Mouse (Mus musculus) forebrain, embryonic 16.5 days (tissue): ENCODE data around the gene Fam19a3. TPM values are rescaled to one million over a fixed set of nuclear protein-coding genes. Genes with fewer than 3 reads are reported as not detected.
A peak's percentile ranks its signal among the peaks of the same experiment; 100 is the strongest.

Source experiments
- ATAC-seq: fragments of 200-750 bp; cut with Nextera tagmentation; 2 replicates; pipeline ENCODE4 v1.8.0; 2017; ENCODE audit warnings: mild to moderate bottlenecking, moderate library complexity
- H3K27ac ChIP-seq: fragments of 300-500 bp; sonication (generic); 2 replicates; pipeline ENCODE4 v1.5.1; 2014; ENCODE audit warnings: low read length, control low read depth
- H3K27me3 ChIP-seq: fragments of 300-500 bp; sonication (generic); replicated peaks from 2 replicates; pipeline ENCODE4 v1.6.1; 2014; ENCODE audit warnings: low read length; ENCODE audit not compliant: control insufficient read depth, insufficient read depth
- H3K36me3 ChIP-seq: fragments of 300-500 bp; sonication (generic); 2 replicates; pipeline ENCODE4 v1.6.1; 2014; ENCODE audit not compliant: control insufficient read depth, insufficient read depth
- H3K4me1 ChIP-seq: fragments of 300-500 bp; sonication (generic); replicated peaks from 2 replicates; pipeline ENCODE4 v1.6.1; 2014; ENCODE audit warnings: low read length; ENCODE audit not compliant: control insufficient read depth, insufficient read depth
- H3K4me2 ChIP-seq: fragments of 300-500 bp; sonication (generic); 2 replicates; pipeline ENCODE4 v1.6.1; 2014; ENCODE audit warnings: mild to moderate bottlenecking, low read length, control low read depth
- H3K4me3 ChIP-seq: fragments of 300-500 bp; sonication (generic); replicated peaks from 2 replicates; pipeline ENCODE4 v1.5.1; 2014; ENCODE audit warnings: mild to moderate bottlenecking, low read length, control low read depth
- H3K9ac ChIP-seq: fragments of 300-500 bp; sonication (generic); replicated peaks from 2 replicates; pipeline ENCODE4 v1.6.1; 2014; ENCODE audit warnings: low read depth, low read length, control low read depth
- H3K9me3 ChIP-seq: fragments of 300-500 bp; sonication (generic); 2 replicates; pipeline ENCODE4 v1.6.1; 2016; ENCODE audit warnings: low read length; ENCODE audit not compliant: control insufficient read depth
- WGBS: fragments of 180-500 bp; shearing (Covaris S2); extraction: QIAGEN DNeasy Blood & Tissue Kit; methylation state at CpG from one replicate; pipeline ENCODE4 v1.1.7; 2014; 5-methylcytosine and 5-hydroxymethylcytosine counted together
- polyA plus RNA-seq: library from polyadenylated mRNA; unstranded; fragments of >200 nt; fragmentation: Nextera tagmentation; extraction: Ambion mirVana; gene quantifications from 2 replicates; pipeline ENCODE4 v1.2.1, GENCODE M21; 2015

Fam19a3 gene
- polyA plus RNA-seq, 1 experiment from 2014 or later = 0.16 TPM

- H3K9me3 ChIP-seq = no peaks in the 10 kb centered on the region
- H3K4me1 ChIP-seq = peaks cover 19% of the 10 kb centered on the region
- H3K36me3 ChIP-seq = no peaks in the 10 kb centered on the region
- no peak overlapping the region for H3K4me3 ChIP-seq
- no peak overlapping the region for H3K4me2 ChIP-seq
- ATAC-seq = no peak
- no peak overlapping the region for H3K27ac ChIP-seq
- H3K27me3 ChIP-seq = no peaks in the 10 kb centered on the region
- H3K9ac ChIP-seq = no peak overlapping the region
- 65% methylated on average over 12 of the region's 12 CpGs for WGBS
Observed at GRCm38 (mm10) chr3:104794953-104795470, 13.4 kb upstream of the Fam19a3 start.

GRCm38 (mm10) chr3:104793871-104794828 lies 12.5 kb upstream of the Fam19a3 start:
- Histone ChIP-seq H3K36me3 (no peaks in the 10 kb centered on the region), H3K9ac (no peak overlapping the region), H3K4me3 (no peak overlapping the region), H3K27me3 (no peaks in the 10 kb centered on the region), H3K27ac (no peak overlapping the region), H3K4me1 (peaks cover 21% of the 10 kb centered on the region), H3K4me2 (no peak overlapping the region), H3K9me3 (no peaks in the 10 kb centered on the region)
- peak; percentile 87 for ATAC-seq
- 54% methylated on average over 20 of the region's 20 CpGs for WGBS

- no peak overlapping the region for H3K9ac ChIP-seq
- 78% methylated on average over 15 of the region's 15 CpGs for WGBS
- H3K4me1 ChIP-seq = peaks cover 31% of the 10 kb centered on the region
- 0 out of 2 replicates have a peak, but pooled peaks cover 2% of the 10 kb centered on the region for H3K27me3 ChIP-seq
- no peaks in the 10 kb centered on the region for H3K9me3 ChIP-seq
- ATAC-seq = no peak
- no peak overlapping the region for H3K4me3 ChIP-seq
- H3K36me3 ChIP-seq = no peaks in the 10 kb centered on the region
- H3K27ac ChIP-seq = no peak overlapping the region
- H3K4me2 ChIP-seq = no peak overlapping the region
Observed at GRCm38 (mm10) chr3:104792360-104793270, 11.0 kb upstream of the Fam19a3 start.

DNA sequence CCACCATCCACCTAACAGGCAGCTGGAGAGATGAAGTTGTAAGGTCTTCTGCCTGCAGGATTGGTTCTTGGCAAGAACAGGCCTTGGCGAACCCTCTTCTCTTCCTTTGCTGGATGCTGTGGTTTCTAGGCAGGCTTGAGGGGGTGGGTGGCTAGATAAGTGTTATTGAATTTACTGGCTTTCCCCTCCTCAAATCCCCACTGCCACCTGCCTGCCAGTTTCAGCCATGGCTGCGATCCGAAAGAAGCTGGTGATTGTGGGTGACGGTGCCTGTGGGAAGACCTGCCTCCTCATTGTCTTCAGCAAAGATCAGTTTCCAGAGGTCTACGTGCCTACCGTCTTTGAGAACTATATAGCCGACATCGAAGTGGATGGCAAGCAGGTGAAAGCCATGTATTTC lies 10.0 kb upstream of the Fam19a3 start:
- no peak overlapping the region for H3K4me3 ChIP-seq
- no peak for ATAC-seq
- no peak overlapping the region for H3K4me2 ChIP-seq
- peaks cover 31% of the 10 kb centered on the region for H3K4me1 ChIP-seq
- H3K36me3 ChIP-seq = no peaks in the 10 kb centered on the region
- H3K27ac ChIP-seq = no peak overlapping the region
- H3K9me3 ChIP-seq = no peaks in the 10 kb centered on the region
- 0 out of 2 replicates have a peak, but pooled peaks cover 2% of the 10 kb centered on the region for H3K27me3 ChIP-seq
- 90% methylated on average over 8 of the region's 8 CpGs for WGBS
- no peak overlapping the region for H3K9ac ChIP-seq

GRCm38 (mm10) chr3:104791017-104791416 lies 9.4 kb upstream of the Fam19a3 start:
- Histone ChIP-seq H3K4me3 (0 out of 2 replicates have a peak overlapping the region, but pooled peaks have one; percentile 1), H3K4me1 (peaks cover 29% of the 10 kb centered on the region), H3K27ac (no peak overlapping the region), H3K27me3 (0 out of 2 replicates have a peak, but pooled peaks cover 2% of the 10 kb centered on the region), H3K4me2 (no peak overlapping the region; the same call in 1 of the 2 replicates), H3K36me3 (no peaks in the 10 kb centered on the region), H3K9me3 (no peaks in the 10 kb centered on the region), H3K9ac (no peak overlapping the region)
- no peak for ATAC-seq
- 30% methylated on average over 4 of the region's 4 CpGs for WGBS

- no peaks in the 10 kb centered on the region for H3K9me3 ChIP-seq
- H3K4me1 ChIP-seq = peaks cover 27% of the 10 kb centered on the region
- ATAC-seq = no peak
- 0 out of 2 replicates have a peak, but pooled peaks cover 4% of the 10 kb centered on the region for H3K27me3 ChIP-seq
- 0 out of 2 replicates have a peak overlapping the region, but pooled peaks have one; percentile 1 for H3K4me3 ChIP-seq
- H3K4me2 ChIP-seq = peak overlapping the region; percentile 95; the same call in 1 of the 2 replicates
- no peaks in the 10 kb centered on the region for H3K36me3 ChIP-seq
- no peak overlapping the region for H3K9ac ChIP-seq
- no peak overlapping the region for H3K27ac ChIP-seq
- WGBS = 29% methylated on average over 6 of the region's 6 CpGs
Observed at GRCm38 (mm10) chr3:104790401-104790937, 8.8 kb upstream of the Fam19a3 start.

DNA sequence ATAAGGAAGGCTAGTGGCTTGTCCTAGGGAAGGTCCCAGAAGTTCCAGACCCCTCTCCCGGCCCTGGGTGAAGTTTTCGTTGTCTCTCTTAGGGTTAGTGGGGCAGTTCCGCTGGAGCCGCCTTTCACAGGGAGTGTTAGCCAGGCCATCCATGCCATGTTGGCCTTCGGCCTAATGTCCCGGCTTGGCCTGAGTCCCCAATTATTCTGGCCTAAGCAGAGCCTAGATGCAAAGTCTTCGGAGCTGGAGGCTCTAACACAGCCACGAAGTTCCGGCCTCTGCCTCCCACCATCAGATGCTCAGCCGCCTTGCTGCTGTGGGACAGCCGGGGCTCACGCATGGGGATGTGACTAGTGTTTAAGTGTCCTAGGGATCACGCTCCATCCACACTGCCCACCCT lies 8.2 kb upstream of the Fam19a3 start:
- Histone ChIP-seq H3K27me3 (0 out of 2 replicates have a peak, but pooled peaks cover 4% of the 10 kb centered on the region), H3K27ac (no peak overlapping the region), H3K4me2 (peak overlapping the region; percentile 95), H3K4me1 (peaks cover 27% of the 10 kb centered on the region), H3K9ac (peak overlapping the region; percentile 6; the same call in 1 of the 2 replicates), H3K9me3 (no peaks in the 10 kb centered on the region), H3K36me3 (no peaks in the 10 kb centered on the region), H3K4me3 (peak overlapping the region; percentile 58)
- no peak for ATAC-seq
- WGBS = 36% methylated on average over 13 of the region's 13 CpGs

- Histone ChIP-seq H3K27me3 (0 out of 2 replicates have a peak, but pooled peaks cover 4% of the 10 kb centered on the region), H3K4me2 (peak overlapping the region; percentile 95), H3K36me3 (no peaks in the 10 kb centered on the region), H3K9ac (peak overlapping the region; percentile 67), H3K4me3 (peak overlapping the region; percentile 58), H3K27ac (peak overlapping the region; percentile 29; the same call in 1 of the 2 replicates), H3K9me3 (no peaks in the 10 kb centered on the region), H3K4me1 (peaks cover 23% of the 10 kb centered on the region)
- 3% methylated on average over 10 of the region's 10 CpGs for WGBS
- peak; percentile 24; the same call in 1 of the 2 replicates for ATAC-seq
Observed at GRCm38 (mm10) chr3:104789312-104789605, 7.6 kb upstream of the Fam19a3 start.
